Mouse (Mus musculus): ENCODE results near the gene Tmem151b.

Gene Tmem151b

GRCm38 (mm10) chr17:45563655-45564530, 14.4 kb upstream of the Tmem151b start, which contains the start of gene Slc35b2:
Gene Slc35b2, plus strand, starts transcription at chr17:45563874.
- peak; percentile 96 to 97 for DNase-seq

- no peak for DNase-seq
Observed at GRCm38 (mm10) chr17:45563216-45563615, 13.7 kb upstream of the Tmem151b start.

- no peak for DNase-seq
Observed at GRCm38 (mm10) chr17:45559732-45560525, 10.5 kb upstream of the Tmem151b start.

- peak in 1 of 2 experiments; percentile 10 for DNase-seq
Observed at GRCm38 (mm10) chr17:45557998-45558862, 8.8 kb upstream of the Tmem151b start.

GRCm38 (mm10) chr17:45557246-45557824, 7.9 kb upstream of the Tmem151b start:
- DNase-seq: peak in 1 of 2 experiments; percentile 27

- peak in 1 of 2 experiments; percentile 3 for DNase-seq
Observed at GRCm38 (mm10) chr17:45556514-45557245, 7.2 kb upstream of the Tmem151b start.

GRCm38 (mm10) chr17:45556107-45556489, 6.6 kb upstream of the Tmem151b start:
- no peak for DNase-seq

GRCm38 (mm10) chr17:45555452-45556106, 6.1 kb upstream of the Tmem151b start, which contains the start of gene Nfkbie:
Gene Nfkbie, plus strand, starts transcription at chr17:45555703.
- peak; percentile 99 for DNase-seq

GRCm38 (mm10) chr17:45554420-45554819, 4.9 kb upstream of the Tmem151b start:
- DNase-seq: no peak

GRCm38 (mm10) chr17:45553065-45553464, 3.6 kb upstream of the Tmem151b start:
- no peak for DNase-seq

GRCm38 (mm10) chr17:45551816-45552451, 2.5 kb upstream of the Tmem151b start:
- peak; percentile 86 to 87 for DNase-seq

- DNase-seq: no peak
Observed at GRCm38 (mm10) chr17:45551249-45551796, 1.8 kb upstream of the Tmem151b start.

GRCm38 (mm10) chr17:45550253-45550652, 776 bp upstream of the Tmem151b start:
- DNase-seq: no peak

- DNase-seq: peak; percentile 41 to 59
Observed at GRCm38 (mm10) chr17:45548541-45549512, 650 bp downstream of the Tmem151b start.

- DNase-seq: no peak
Observed at GRCm38 (mm10) chr17:45547461-45548190, 1.9 kb downstream of the Tmem151b start.

- no peak for DNase-seq
Observed at GRCm38 (mm10) chr17:45546941-45547340, 2.5 kb downstream of the Tmem151b start.

GRCm38 (mm10) chr17:45545278-45545961, 4.1 kb downstream of the Tmem151b start:
- peak in 1 of 2 experiments; percentile 46 for DNase-seq
